In the genomic region with DNA sequence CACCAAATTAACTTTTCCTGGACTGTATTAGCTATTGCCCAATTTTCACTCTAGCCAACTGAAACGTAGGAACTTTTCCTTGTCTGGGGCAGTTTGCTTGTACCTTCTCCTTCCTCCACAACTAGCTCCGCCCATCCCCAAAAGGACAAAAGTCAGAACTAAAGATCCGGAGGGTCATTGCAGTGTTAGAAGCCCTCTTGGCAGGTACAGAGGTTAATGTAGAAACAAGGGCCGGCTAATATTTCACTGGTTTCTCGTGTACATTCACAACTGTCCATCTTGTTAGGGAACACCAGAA, we compare ENCODE assay signal across 8 mouse cellular contexts. TPM values are rescaled to one million over a fixed set of nuclear protein-coding genes. Genes with fewer than 3 reads are reported as not detected.
DNase-seq lines count a peak whose midpoint lies in the region; ATAC-seq and TF ChIP-seq lines count a peak whose summit lies in the region.

No protein-coding gene starts in this region.

- no peak for DNase-seq in heart, embryonic 10.5 days (ENCODE audit: low spot score)
- no peak for DNase-seq in heart, postnatal 14 days
- DNase-seq in hindbrain, embryonic 14.5 days (ENCODE audit: low spot score) = no peak
- DNase-seq in liver, embryonic 11.5 days (ENCODE audit: low spot score) = no peak
- DNase-seq in urinary bladder, postnatal 14 days (ENCODE audit: low spot score) = no peak
- DNase-seq in adrenal gland, postnatal 14 days = no peak

- H3K9me3 ChIP-seq in heart, embryonic 10.5 days = no peaks in the 10 kb centered on the region
- no peaks in the 10 kb centered on the region for H3K9me3 ChIP-seq in hindbrain, embryonic 14.5 days (ENCODE audit: control insufficient read depth, low read length)
- no peaks in the 10 kb centered on the region; the same call in 1 of the 2 replicates for H3K9me3 ChIP-seq in liver, embryonic 11.5 days (ENCODE audit: control insufficient read depth, low read length)
- H3K9me3 ChIP-seq in stomach, embryonic 15.5 days = no peaks in the 10 kb centered on the region

- WGBS in heart, embryonic 10.5 days = 14% methylated on average over 5 of the region's 5 CpGs
- WGBS in hindbrain, embryonic 14.5 days = 8% methylated on average over 5 of the region's 5 CpGs
- 7% methylated on average over 5 of the region's 5 CpGs for WGBS in liver, embryonic 11.5 days
- WGBS in stomach, embryonic 15.5 days = 3% methylated on average over 5 of the region's 5 CpGs

- peak overlapping the region; percentile 99 for H3K9ac ChIP-seq in hindbrain, embryonic 14.5 days
- H3K9ac ChIP-seq in liver, embryonic 11.5 days (ENCODE audit: low read depth, low read length) = peak overlapping the region; percentile 90
- no peak overlapping the region; the same call in 1 of the 2 replicates for H3K9ac ChIP-seq in stomach, embryonic 15.5 days

- H3K36me3 ChIP-seq in heart, embryonic 10.5 days = no peaks in the 10 kb centered on the region
- no peaks in the 10 kb centered on the region for H3K36me3 ChIP-seq in hindbrain, embryonic 14.5 days (replicated peaks; ENCODE audit: control insufficient read depth, insufficient read depth)
- H3K36me3 ChIP-seq in liver, embryonic 11.5 days (ENCODE audit: control insufficient read depth, insufficient read depth, low read length) = no peaks in the 10 kb centered on the region
- no peaks in the 10 kb centered on the region for H3K36me3 ChIP-seq in stomach, embryonic 15.5 days

- TF ChIP-seq CTCF in cortical plate, adult 2 months (IDR thresholded peaks at IDR 0.05; ENCODE audit: extremely low read depth, insufficient read depth, low read length) = no peak

- peak overlapping the region; percentile 88 for H3K4me3 ChIP-seq in heart, embryonic 10.5 days
- peak overlapping the region; percentile 79; the same call in 1 of the 2 replicates for H3K4me3 ChIP-seq in cortical plate, adult 2 months (ENCODE audit: insufficient read depth, low read length)
- H3K4me3 ChIP-seq in hindbrain, embryonic 14.5 days (replicated peaks; ENCODE audit: low read length) = peak overlapping the region; percentile 98
- peak overlapping the region; percentile 97 for H3K4me3 ChIP-seq in liver, embryonic 11.5 days (ENCODE audit: low read depth, low read length)
- peak overlapping the region; percentile 85 for H3K4me3 ChIP-seq in stomach, embryonic 15.5 days (replicated peaks)

- intact Hi-C loops in heart, postnatal 14 days (cut with DNase I) = no loop called here

- peak overlapping the region; percentile 99 for H3K27ac ChIP-seq in heart, embryonic 10.5 days
- H3K27ac ChIP-seq in cortical plate, adult 2 months (ENCODE audit: insufficient read depth, low read length) = no peak overlapping the region
- peak overlapping the region; percentile 99 for H3K27ac ChIP-seq in hindbrain, embryonic 14.5 days
- peak overlapping the region; percentile 96 for H3K27ac ChIP-seq in liver, embryonic 11.5 days (ENCODE audit: low read depth, low read length)
- H3K27ac ChIP-seq in stomach, embryonic 15.5 days = peak overlapping the region; percentile 98

- H3K27me3 ChIP-seq in heart, embryonic 10.5 days (ENCODE audit: insufficient read depth, poor library complexity, severe bottlenecking) = 0 out of 2 replicates have a peak, but pooled peaks cover 3% of the 10 kb centered on the region
- H3K27me3 ChIP-seq in hindbrain, embryonic 14.5 days (ENCODE audit: control insufficient read depth, insufficient read depth, low read length) = no peaks in the 10 kb centered on the region
- no peaks in the 10 kb centered on the region for H3K27me3 ChIP-seq in liver, embryonic 11.5 days (replicated peaks; ENCODE audit: control insufficient read depth, insufficient read depth, low read length)
- H3K27me3 ChIP-seq in stomach, embryonic 15.5 days (replicated peaks) = no peaks in the 10 kb centered on the region

- H3K4me1 ChIP-seq in heart, embryonic 10.5 days = peaks cover 23% of the 10 kb centered on the region
- H3K4me1 ChIP-seq in cortical plate, adult 2 months (ENCODE audit: control insufficient read depth, insufficient read depth, low read length) = peaks cover 4% of the 10 kb centered on the region
- peaks cover 26% of the 10 kb centered on the region for H3K4me1 ChIP-seq in hindbrain, embryonic 14.5 days (replicated peaks; ENCODE audit: control insufficient read depth, insufficient read depth, low read length)
- H3K4me1 ChIP-seq in liver, embryonic 11.5 days (replicated peaks; ENCODE audit: control insufficient read depth, insufficient read depth, low read length) = peaks cover 18% of the 10 kb centered on the region
- peaks cover 12% of the 10 kb centered on the region for H3K4me1 ChIP-seq in stomach, embryonic 15.5 days

- ATAC-seq in hindbrain, embryonic 14.5 days (ENCODE audit: low FRiP score) = no peak
- no peak for ATAC-seq in liver, embryonic 11.5 days (replicated peaks; ENCODE audit: low FRiP score)
- no peak for ATAC-seq in stomach, embryonic 15.5 days (ENCODE audit: insufficient read depth, low FRiP score, low read depth)

- H3K4me2 ChIP-seq in hindbrain, embryonic 14.5 days (replicated peaks) = peak overlapping the region; percentile 74
- peak overlapping the region; percentile 85 for H3K4me2 ChIP-seq in liver, embryonic 11.5 days
- H3K4me2 ChIP-seq in stomach, embryonic 15.5 days = peak overlapping the region; percentile 58

- no peak for TF ChIP-seq POLR2A in cortical plate, adult 2 months (IDR thresholded peaks at IDR 0.05; ENCODE audit: extremely low read depth, insufficient read depth, low read length)

RNA-seq across cellular contexts. Expression of a gene that starts 1.0 kb away (rescaled TPM):
- 101 TPM in 2 replicates for polyA plus RNA-seq in heart, embryonic 10.5 days (2016; fragmentation: Nextera tagmentation; extraction: Ambion mirVana)
- 10 to 100 TPM; 58.4 to 61.7 TPM for total RNA-seq in heart, postnatal 14 days (2021)
- 47.0 and 48.3 TPM in 2 replicates for polyA plus RNA-seq in cortical plate, adult 2 months (2012; rRNA removed)
- 116 and 135 TPM in 2 replicates for polyA plus RNA-seq in hindbrain, embryonic 14.5 days (2014; fragmentation: Nextera tagmentation; extraction: Ambion mirVana)
- 113 and 130 TPM in 2 replicates for polyA plus RNA-seq in liver, embryonic 11.5 days (2014; fragmentation: Nextera tagmentation; extraction: Ambion mirVana)
- polyA plus RNA-seq in stomach, embryonic 15.5 days (2015; fragmentation: Nextera tagmentation; extraction: Ambion mirVana) = 102 and 110 TPM in 2 replicates
- total RNA-seq in adrenal gland, postnatal 14 days (2021) = 117 and 124 TPM in 2 replicates
